Mouse (Mus musculus): ENCODE results near the gene Cdcp1.

The Cdcp1 gene

DNA sequence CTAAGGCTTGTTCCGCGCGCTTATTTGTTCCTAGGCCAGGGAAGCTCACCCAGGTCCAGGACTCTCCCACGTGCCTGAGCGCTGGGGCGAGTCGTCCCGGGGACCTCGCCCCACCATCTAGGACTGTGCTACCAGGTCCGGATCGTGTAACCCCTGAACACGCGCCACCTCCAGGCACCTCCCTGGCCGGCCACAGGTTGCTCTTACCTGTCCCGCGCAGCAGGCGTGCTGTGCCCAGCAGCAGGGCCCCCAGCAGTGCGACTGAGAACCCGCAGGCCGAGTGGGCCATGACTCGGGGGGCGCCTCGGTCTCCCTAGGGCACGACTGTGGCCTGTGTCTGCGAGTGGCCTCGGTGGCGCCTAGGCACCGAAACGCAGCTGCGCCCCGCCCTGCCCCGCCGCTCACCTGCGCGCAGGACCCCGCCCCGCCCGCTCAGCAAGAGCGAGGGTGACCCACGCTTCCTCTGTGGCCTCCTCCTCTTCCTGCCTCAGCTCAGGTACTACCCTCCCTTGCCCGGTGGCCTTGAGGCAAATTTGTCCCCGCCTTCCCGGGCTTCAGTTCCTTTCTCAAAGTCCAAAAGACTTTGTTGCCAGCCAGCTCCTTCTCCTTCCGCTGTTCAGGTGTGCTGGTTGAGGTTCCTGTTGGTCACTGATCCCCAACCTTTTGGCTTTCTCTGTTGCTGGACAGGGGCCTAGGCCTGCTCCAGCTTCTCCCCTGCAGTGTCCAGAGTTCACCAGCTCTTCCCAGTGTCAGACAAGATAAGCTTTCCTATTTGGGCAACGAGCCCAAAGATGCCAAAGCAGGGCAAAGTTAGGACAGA lies at the start of gene Cdcp1:
Gene Cdcp1, minus strand, starts transcription at position 418 of the 820 bp plus-strand sequence.
- DNase-seq (ENCODE audit: low spot score) = no peak

DNA sequence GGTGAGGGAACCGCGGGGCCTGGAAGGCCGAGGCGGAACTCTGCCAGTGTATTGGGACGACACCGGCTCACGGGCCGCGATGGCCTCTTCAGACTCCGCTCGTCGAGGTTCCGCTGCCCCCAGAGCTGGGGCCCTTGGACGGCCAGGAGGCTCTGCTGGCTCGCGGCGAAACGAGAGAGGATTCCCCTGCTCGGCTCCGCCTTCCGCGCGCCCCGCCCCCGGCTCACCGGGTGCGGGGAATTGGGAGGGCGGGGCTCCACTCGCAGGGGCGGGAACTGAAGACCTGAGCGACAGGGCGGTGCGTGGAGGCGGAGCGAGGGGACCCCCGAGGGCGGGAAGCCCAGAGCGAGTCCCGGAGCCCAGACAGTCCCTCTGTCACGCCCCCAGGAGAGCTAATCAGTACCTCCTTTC lies 44.8 kb upstream of the Cdcp1 start, which contains the start of gene Tmem158:
Gene Tmem158, minus strand, starts transcription at position 154 of the 411 bp plus-strand sequence.
- peak; percentile 84 for DNase-seq (ENCODE audit: low spot score)

DNA sequence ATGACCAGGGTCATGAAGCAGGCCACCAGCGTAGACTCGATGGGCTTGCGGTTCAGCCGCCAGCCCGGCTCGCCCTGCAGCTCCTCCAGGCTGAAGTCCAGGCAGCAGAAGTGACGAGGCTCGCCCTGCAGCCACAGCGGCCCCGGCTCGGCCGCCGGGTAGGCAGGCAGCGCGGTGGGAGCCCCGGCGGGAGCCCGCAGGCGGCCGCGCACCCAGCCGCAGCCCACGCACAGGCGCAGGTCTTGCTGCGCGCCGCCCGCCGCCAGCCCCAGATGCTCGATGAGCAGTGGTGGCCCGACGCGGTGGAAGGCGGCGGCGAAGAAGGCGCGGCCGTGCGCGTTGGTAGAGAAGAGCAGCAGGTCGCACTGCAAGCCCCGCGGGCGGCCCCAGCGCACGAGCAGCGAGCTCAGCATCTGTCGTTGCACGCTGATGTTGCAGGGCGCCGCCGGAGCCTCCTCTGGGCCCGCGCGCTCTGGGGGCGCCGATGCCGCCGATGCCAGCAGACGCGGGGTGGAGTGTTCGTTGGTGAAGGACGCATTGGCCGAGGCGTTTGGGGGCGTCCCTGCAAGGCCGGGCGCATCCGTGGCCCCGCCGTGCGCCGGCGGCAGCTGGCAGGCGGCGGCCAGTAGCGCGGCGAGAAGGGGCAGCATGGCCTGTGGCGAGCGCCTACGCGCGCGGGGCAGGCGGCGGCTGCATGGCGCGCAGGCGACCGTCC lies 44.2 kb upstream of the Cdcp1 start:
- DNase-seq (ENCODE audit: low spot score) = peak; percentile 63

DNA sequence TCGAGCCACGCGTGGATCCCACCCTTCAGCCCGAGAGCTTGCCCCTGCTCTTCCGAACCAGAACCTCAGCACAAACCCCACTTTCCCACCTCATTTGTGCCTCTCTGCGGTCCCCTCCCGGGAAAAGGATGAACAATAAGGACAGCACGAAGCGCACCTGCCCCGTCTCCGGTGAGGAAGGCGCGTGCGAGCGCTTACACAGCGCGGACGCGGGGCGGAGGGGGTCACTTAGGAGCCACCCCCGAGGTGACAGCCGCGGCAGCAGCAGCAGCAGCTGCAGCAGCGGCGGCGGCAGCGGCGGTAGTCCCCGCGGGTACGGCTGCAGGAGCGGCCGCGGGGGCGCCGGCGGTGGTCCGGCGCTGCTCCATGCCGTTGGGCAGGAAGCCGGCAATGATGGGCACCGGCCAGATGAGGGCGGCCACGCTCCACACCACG lies 43.6 kb upstream of the Cdcp1 start:
- peak; percentile 89 for DNase-seq (ENCODE audit: low spot score)

DNA sequence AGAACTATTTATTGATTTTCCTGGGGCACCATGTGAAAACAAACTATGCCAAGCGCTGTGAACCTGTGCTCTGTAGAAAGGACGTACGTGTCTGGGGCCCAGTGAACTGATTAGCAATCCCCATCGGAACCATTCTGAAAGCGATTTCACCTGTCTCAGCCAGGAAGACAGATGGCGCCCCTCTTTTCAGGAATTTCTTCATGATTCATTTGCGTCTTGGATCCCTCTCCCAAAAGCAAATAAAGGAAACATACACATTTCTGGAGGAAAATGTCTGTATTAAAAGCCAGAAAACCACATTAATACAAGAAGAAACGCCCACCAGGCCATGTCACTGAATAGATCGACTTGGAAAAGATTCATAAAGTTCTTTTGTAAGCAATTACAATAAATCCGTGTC lies 43.0 kb upstream of the Cdcp1 start:
- no peak for DNase-seq (ENCODE audit: low spot score)

DNA sequence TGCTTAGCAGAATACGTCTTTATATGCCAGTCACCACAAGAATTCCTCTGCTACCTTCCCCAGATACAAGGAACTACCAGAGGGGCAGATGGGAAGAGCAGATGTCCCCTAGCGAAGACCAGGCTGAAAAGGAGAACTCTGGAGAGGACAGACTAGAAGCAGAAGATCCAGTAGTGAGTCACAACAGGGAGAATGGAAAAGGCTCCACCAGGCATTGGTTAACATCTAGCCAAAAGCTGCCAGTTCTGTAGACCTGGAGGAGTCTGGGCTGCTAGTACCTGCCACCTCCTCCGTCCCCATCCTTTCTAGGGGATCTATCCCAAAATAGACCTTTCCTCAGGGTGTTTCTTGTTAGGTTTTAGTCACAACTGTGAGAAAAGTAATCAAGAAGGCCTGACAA lies 39.9 kb upstream of the Cdcp1 start:
- DNase-seq (ENCODE audit: low spot score) = no peak

DNA sequence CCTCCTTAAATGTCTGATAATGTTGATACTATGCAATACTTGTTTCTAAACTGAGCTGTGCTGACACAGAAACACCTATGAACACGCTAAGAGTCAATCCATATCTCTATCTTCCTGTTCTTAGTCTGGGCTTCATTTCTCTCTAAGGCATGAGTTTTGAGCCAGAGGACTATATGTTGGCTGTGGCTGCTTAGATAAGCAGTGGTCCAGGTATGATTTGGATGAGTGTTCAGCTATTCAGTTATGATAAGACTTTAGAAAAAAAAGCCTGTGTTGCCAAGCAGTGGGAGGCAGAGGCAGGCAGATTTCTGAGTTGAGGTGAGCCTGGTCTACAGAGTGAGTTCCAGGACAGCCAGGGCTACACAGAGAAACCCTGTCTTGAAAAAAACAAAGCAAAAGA lies 32.2 kb upstream of the Cdcp1 start:
- DNase-seq (ENCODE audit: low spot score) = no peak

DNA sequence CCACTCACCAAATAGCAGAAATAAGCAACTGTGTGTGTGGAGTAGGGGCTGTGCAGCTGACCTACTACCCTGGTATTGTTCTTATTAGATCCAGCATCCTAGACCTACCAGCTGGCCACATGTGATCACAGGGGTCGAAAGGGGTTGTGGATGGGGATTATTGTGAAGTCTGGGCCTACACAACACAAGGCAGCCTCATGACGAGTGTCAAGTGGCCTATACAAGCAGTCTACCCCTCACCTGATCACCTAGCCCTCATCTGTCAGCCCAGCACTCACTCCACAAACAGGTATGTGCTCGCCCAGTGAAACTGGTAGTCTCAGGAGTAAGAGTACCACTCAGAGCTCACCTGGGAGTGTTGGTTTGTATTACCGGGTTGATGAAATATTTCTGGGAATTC lies 29.3 kb upstream of the Cdcp1 start:
- no peak for DNase-seq (ENCODE audit: low spot score)

DNA sequence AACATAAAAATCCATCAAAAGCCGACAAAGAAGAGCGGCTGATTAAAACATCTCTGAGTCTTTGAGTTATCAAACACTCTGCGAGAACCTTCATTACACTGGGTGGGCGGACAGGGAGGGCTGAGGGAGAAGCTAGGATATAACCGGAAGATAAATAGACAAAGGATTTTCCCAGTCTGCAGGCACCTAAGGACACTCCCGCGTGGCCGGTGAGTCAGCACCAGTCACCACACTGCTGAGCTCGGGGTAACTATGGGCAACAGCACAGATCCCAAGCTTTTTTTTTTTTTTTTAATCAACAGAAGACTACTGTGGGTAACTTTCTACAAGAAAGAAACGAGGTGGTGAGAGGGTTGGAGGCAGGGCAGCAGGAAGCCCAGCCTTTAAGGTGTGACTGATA lies 28.1 kb upstream of the Cdcp1 start:
- DNase-seq (ENCODE audit: low spot score) = peak; percentile 80

DNA sequence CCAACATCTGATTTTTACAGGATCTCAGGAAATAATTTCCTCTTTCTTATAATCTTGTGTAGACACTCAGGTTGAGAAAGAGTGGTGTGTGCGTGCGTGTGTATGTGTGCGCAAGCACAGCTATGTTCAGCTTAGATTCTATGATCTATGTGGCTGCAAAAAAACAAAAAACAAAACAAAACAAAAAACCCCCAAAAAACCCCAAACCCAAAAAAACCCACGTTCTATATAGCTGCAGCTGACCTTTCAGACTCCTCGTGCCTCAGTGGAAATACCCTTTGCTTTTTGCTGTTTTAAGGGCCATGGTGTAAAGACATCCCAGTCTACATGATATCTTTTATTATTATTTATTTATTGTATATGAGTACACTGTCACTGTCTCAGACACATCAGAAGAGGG lies 25.4 kb upstream of the Cdcp1 start:
- no peak for DNase-seq (ENCODE audit: low spot score)

DNA sequence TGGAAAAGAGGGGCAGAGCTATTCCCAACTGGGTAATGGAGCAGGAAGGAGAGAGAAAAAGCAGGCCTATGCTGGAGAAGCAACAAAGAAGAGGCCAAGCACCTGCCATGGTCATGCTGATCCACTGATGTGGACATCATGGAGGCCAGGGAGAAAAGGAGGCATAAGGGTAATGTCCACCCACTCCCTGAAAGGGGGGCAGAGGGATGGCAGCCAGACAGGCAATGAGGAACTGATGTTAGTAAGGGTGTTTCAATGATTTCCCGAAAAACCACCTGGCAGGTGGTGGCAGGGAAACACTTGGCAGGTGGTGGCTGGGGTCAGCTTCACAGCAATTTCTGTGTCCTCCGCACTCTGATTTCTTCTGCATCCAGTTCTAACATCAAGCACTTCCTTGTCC lies 24.9 kb upstream of the Cdcp1 start:
- DNase-seq (ENCODE audit: low spot score) = no peak

DNA sequence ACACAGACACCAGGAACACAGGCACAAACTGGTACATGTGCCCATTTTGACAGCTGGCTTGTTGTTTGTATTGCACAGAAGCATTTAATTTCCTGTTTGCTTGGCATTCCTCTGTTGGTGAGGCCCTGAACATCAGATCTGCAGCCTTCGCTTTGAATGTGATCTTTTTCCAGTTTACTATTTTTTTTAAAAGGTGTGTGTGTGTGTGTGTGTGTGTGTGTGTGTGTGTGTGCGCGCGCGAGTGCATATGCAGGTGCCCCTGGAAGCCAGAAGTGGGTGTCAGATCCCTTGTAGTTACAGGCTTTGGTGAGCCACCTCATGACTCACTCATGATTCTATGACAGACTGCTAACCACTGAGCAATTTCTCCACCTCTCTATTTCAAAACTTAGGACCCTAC lies 24.4 kb upstream of the Cdcp1 start:
- DNase-seq (ENCODE audit: low spot score) = no peak

DNA sequence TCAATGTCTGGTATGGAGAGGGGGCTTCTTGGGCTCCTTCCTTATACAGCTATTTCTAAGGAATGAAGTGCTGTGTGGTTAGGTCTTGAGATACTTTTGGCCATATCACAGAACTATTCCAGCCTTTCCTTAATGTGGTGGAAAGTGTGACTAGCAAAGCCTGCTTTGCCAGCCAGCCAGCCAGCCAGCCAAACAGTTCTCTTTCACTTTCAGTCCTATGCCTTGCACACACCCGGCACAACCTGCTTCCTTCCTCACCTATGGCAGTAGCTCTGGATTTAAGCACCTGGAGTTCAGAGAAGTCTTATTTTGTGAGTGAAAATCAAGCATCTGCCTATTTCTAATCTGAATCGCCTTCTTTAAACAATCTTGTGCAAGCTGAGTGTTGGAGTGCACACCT lies 23.8 kb upstream of the Cdcp1 start:
- no peak for DNase-seq (ENCODE audit: low spot score)

DNA sequence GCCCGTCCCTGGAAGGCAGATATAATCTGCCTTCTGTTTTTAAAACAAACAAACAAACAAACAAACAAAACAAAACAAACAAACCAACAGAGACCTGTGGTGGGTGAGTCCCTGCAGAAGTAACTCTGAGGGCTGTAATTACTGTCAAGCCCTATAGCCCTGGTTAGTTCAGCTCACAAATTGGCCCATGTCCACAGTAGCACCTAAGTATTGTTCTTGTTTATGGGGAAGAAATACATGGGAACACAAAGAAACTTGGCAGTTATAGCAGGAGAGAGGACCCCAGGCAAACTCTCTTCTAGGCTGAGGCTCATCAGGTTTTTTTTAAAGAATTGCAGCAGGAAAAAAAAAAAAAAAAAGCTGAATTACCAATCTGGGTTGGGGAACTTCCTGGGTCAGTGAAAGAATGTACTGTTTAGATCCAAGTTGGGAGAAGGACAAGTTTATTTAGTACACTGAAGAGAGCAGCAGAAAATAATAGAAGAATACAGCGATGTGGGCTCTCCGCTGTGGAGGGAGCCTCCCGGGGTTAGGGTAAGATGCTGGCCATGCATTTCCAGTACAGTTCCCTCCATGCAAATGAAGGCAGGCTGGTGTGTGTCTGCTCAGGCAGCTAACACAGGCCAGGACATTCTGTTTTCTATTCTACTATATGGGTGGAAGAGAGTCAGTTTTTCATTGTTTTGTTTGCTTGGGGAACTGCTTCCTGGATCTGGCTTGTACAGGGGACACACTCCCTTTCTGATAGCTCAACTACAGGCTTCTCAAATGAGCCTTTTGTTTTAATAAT lies 22.6 kb upstream of the Cdcp1 start:
- DNase-seq (ENCODE audit: low spot score) = peak; percentile 26

DNA sequence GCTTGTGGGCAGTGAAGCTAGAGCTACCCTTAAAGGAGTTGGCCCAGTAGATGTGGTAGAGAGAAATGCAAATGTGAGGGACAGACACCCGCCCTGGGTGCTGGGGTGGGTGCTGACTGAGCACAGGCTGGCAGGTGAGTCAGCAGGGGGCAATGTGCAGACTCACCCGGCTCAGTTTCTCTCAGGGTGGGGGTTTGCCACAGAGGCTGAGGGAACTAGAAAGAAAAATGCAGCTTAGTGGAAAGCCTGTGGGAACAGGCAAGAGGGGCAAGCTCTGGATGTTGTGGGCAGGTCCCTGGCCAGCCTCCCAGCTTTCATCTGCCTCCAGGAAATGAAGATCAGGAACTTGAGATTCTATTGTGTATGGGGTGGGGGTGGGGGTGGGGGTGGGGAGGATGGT lies 21.9 kb upstream of the Cdcp1 start:
- DNase-seq (ENCODE audit: low spot score) = no peak

DNA sequence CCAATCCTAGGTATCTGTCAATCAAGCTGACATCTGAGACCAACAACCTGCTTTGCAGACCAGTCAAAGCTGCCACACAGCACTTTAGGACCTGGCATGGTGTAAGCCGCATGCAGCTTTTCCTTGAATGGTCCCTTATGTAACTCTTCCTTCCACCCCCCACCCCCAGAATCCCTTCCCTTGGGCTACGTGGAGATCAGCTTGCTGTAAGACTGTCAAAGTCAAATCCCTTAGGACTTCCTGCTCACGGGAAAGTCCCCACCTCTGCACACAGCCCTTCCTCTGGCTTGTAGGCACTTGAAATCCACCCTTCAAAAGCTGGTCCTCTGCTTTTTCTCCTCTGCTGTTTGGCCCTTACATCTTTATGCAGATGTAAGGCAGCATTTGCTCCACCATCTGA lies 19.8 kb upstream of the Cdcp1 start:
- no peak for DNase-seq (ENCODE audit: low spot score)

DNA sequence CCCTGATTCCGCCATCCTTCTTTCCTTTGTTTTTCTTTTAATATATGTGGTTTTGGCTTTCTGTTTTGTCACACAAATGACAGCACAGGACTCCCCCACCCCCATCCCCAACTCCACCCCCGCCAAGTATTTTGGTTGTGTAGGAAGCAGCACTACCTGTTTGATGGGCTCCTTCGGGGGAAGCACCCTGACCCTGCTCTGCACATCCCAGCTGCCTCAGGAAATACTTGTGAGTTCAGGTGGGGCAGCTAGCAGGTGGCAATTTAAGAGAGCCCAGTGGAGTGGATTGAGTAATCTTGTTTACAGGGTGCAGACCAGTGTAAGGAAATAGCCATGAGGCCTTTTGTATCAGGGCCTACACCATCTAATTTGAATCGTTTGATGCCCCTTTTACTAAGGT lies 14.0 kb upstream of the Cdcp1 start:
- no peak for DNase-seq (ENCODE audit: low spot score)

DNA sequence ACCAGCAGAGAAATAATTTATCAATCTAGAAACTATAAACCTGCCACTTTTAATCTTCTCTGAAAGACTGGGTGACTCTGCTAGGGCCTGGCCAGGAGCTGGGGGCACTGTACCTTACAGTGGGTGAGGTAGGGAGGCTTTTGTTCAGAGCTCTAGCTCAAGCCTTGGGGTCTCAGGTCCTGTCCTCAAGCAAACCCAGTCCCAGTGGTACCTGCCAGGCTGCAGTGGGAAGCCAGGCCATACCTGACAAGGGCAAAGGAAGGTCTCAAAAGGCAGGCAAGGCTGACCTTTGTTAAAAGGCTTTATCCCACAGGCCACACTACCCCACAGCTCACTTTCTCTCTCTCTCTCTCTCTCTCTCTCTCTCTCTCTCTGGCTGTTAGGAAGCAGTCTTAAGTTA lies 12.8 kb upstream of the Cdcp1 start:
- DNase-seq (ENCODE audit: low spot score) = no peak

DNA sequence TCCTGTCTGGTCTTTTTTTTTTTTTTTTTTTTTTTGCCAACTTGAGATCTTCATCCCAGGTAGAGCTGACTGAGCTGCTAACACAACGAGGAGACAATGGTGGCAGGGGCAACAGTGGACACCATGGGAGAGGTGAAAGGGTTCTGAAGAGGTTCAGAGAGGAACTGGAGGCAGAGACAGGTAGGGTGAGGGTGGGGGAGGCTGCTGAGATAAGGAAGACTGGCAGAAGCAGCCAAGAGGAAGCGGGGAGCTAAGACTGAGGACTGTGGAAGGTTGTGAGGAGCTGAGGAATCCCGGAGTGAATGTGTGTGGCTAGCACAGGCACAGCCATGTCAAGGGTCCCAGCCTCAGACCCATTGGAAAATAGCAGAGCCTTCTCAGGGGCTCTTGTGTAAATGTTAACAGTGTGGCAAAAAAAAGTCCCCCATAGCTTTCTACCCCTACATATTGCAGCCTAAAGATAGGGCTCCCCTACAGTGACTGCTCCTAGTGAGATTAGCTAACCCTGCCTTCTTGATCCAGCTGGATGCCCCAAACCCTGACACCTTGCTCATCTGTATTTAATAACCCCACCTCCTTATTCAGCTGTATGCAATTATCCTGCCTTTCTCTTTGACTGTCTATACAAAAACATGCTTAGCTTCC lies 11.4 kb upstream of the Cdcp1 start:
- no peak for DNase-seq (ENCODE audit: low spot score)

DNA sequence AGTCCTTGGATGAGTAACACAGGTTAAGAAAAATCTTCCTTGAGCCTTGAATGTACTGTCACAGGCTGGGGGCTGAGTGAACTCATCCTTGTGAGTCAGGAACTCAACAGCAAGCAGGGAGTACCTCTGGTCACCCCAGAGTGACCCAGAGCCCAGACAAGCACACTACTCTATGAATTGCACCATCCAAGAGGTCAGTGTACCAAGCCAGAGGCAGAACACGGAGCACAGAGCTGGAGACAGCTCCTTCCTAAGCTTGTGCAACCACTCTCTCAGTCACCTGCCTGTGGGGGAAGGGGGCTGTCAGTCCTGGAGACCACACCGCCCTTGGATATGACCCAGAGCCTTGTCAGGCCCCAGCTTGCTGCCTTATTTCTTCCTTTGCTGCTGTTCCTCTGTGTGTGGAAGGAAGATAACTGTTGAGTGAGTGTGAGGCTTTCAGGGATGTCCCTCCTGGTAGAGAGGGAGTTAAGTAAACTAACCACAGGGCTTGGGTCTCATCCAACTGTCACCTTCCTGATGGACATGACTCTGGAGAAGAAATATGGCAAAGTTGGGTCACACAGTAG lies 9.1 kb upstream of the Cdcp1 start:
- DNase-seq (ENCODE audit: low spot score) = no peak

DNA sequence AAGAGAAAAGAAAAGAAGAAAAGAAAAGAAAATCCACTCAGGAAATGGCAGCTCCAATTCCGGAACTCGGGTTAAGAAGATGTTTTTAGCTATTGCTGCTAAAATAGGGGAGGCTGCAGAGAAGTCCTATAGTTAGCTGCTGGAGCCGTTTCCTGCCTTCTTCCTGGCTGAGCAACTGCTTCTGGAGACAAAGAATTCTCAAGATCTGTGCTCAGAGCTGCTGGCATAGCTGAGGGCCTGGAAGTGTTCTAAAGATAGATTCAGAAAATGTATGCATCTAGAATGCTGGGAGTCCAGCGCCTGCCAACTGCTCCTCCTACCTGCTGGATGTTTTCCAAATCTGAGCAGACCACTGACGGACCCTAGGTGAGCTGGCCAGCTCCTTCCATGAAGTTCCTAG lies 4.0 kb upstream of the Cdcp1 start:
- DNase-seq (ENCODE audit: low spot score) = no peak

DNA sequence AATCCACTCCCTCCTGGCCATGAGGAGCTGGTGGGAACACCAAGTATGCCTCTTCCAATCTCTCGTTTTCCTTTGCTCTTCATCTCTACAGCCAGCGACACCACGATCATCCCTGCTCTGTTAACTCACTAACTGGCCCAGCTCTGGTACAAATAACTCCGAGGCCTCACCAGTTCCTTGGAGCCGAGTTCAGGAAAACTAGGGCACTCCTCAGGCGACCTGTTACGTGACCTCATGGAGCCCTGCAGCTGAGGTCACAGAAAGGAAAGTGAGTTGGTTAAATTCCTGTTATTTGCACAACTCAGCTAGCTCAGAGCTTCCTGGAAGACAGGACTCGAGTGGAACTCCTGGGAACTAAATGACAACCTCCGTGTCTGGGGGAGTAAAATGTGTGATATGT lies 2.5 kb downstream of the Cdcp1 start:
- DNase-seq (ENCODE audit: low spot score) = no peak

Measured in MN1 (cell line).